8 mouse cellular contexts compared by ENCODE assay signal in the genomic region with DNA sequence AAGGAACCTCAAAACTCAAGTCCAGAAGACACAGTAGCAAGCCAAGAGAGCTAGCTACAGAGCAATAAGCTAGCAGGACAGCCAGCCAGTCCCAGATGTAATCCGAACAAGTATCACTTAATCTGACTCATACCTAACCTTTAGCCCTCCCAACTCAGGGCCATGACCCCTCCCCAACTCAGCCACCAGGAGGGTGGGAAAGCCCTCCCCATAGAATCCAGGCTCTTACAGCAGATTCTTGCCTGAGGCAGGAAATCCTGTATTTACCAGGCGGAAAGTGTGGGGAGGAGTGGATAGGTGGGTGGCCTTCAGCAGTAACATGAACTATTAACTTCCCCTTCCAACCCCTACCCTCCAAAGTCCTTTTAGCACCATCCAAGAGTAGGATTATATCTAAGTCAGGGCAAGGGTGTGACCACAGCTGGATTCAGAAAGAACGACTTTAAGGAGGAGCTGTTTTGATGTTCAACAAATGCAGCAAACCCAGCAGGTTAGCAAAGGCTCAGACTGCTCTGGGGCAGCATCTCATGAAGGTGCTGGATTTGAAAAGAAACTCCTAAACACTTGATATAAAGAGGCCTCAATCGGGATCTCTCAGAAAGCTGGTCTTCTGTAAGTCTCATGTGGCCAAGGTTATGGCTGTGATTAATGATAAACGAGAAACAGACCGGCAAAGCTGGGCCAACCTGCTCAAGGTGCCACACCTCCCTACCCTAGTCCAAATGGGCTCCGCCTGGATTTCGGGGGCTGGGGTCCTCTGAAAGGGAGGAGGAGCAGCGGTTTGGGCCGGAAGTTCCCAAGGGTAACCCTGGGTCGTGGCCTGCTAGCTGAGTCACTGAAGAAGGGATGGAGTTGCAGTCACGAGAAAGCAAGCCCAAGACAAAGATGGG. TPM values are rescaled to one million over a fixed set of nuclear protein-coding genes. Genes with fewer than 3 reads are reported as not detected.
DNase-seq lines count a peak whose midpoint lies in the region; ATAC-seq lines count a peak whose summit lies in the region.

A gene (plus strand): TSS at position 789 of the 890 bp plus-strand sequence.

- ATAC-seq in forebrain, embryonic 15.5 days (replicated peaks): no peak
- ATAC-seq in lung, embryonic 15.5 days (ENCODE audit: borderline replicate concordance, extremely low read depth, low FRiP score, low TSS enrichment): no peak
- ATAC-seq in erythroid progenitor cell, adult 5-6 weeks (replicated peaks; ENCODE audit: low FRiP score, poor library complexity, severe bottlenecking): no peak

- 12% methylated on average over 12 of the region's 12 CpGs for WGBS in heart, embryonic 10.5 days
- WGBS in forebrain, embryonic 15.5 days: 13% methylated on average over 12 of the region's 12 CpGs
- WGBS in lung, embryonic 15.5 days: 15% methylated on average over 12 of the region's 12 CpGs

- H3K9ac ChIP-seq in forebrain, embryonic 15.5 days (replicated peaks): peak within 1 kb of the TSS; percentile 86
- peak within 1 kb of the TSS; percentile 67 for H3K9ac ChIP-seq in lung, embryonic 15.5 days

- H3K36me3 ChIP-seq in heart, embryonic 10.5 days: peaks cover 29% of the 10 kb centered on the region
- peaks cover 29% of the 10 kb centered on the region for H3K36me3 ChIP-seq in forebrain, embryonic 15.5 days
- peaks cover 8% of the 10 kb centered on the region; the same call in 1 of the 2 replicates for H3K36me3 ChIP-seq in lung, embryonic 15.5 days

- no peaks in the 10 kb centered on the region for H3K9me3 ChIP-seq in heart, embryonic 10.5 days
- H3K9me3 ChIP-seq in forebrain, embryonic 15.5 days: no peaks in the 10 kb centered on the region
- no peaks in the 10 kb centered on the region for H3K9me3 ChIP-seq in lung, embryonic 15.5 days

- peaks cover 72% of the 10 kb centered on the region for H3K4me1 ChIP-seq in heart, embryonic 10.5 days
- H3K4me1 ChIP-seq in forebrain, embryonic 15.5 days: peaks cover 58% of the 10 kb centered on the region
- peaks cover 61% of the 10 kb centered on the region for H3K4me1 ChIP-seq in lung, embryonic 15.5 days

- H3K4me2 ChIP-seq in forebrain, embryonic 15.5 days (replicated peaks): peak within 1 kb of the TSS; percentile 83
- peak within 1 kb of the TSS; percentile 93 for H3K4me2 ChIP-seq in lung, embryonic 15.5 days

- H3K27me3 ChIP-seq in heart, embryonic 10.5 days (ENCODE audit: insufficient read depth, poor library complexity, severe bottlenecking): no peaks in the 10 kb centered on the region
- no peaks in the 10 kb centered on the region for H3K27me3 ChIP-seq in forebrain, embryonic 15.5 days
- H3K27me3 ChIP-seq in lung, embryonic 15.5 days: no peaks in the 10 kb centered on the region

- no peak for DNase-seq in heart, embryonic 10.5 days (ENCODE audit: low spot score)
- DNase-seq in heart, adult 8-10 months (ENCODE audit: low spot score): no peak
- DNase-seq in NIH3T3 (ENCODE audit: low read depth): peak; percentile 55
- peak; percentile 47 for DNase-seq in kidney, postnatal 10 days
- DNase-seq in natural killer cell, adult 2 months (ENCODE audit: low spot score in 2 of 2): no peak

- H3K4me3 ChIP-seq in heart, embryonic 10.5 days: peak within 1 kb of the TSS; percentile 95
- peak within 1 kb of the TSS; percentile 79 for H3K4me3 ChIP-seq in forebrain, embryonic 15.5 days
- H3K4me3 ChIP-seq in lung, embryonic 15.5 days: peak within 1 kb of the TSS; percentile 72

- H3K27ac ChIP-seq in heart, embryonic 10.5 days: peak within 1 kb of the TSS; percentile 91
- H3K27ac ChIP-seq in forebrain, embryonic 15.5 days (replicated peaks): peak within 1 kb of the TSS; percentile 88
- H3K27ac ChIP-seq in lung, embryonic 15.5 days: peak within 1 kb of the TSS; percentile 88

RNA-seq across cellular contexts. Expression of the gene that starts here (rescaled TPM):
- 34.2 and 42.7 TPM in 2 replicates for polyA plus RNA-seq in heart, embryonic 10.5 days (2016; fragmentation: Nextera tagmentation; extraction: Ambion mirVana)
- total RNA-seq in heart, adult 8-10 months (2022): 1 to 10 TPM; 5.3 to 7.5 (median 6.2) TPM
- 121 and 142 TPM in 2 replicates for polyA plus RNA-seq in forebrain, embryonic 15.5 days (2015; fragmentation: Nextera tagmentation; extraction: Ambion mirVana)
- 7.9 and 8.5 TPM in 2 replicates for polyA plus RNA-seq in lung, embryonic 15.5 days (2015; fragmentation: Nextera tagmentation; extraction: Ambion mirVana)
- total RNA-seq in erythroid progenitor cell, adult 5-6 weeks (2015; ENCODE audit: low replicate concordance): not detected in 2 replicates
- total RNA-seq in erythroid progenitor cell, adult 5-6 weeks (2017; ENCODE audit: low replicate concordance): not detected in 2 replicates

Comparison
In these comparisons a context has a peak if more than half of its experiments do, and no peak if none do; other contexts are left out.
1. RNA of the gene that starts here (total RNA-seq): 5.3 to 7.5 TPM in heart, adult 8-10 months; not detected in erythroid progenitor cell, adult 5-6 weeks; every median in the first group is over 4 times any median in the second.
2. DNase-seq: peak in NIH3T3 (single experiment) and kidney, postnatal 10 days (single experiment); none in heart, embryonic 10.5 days (single experiment), heart, adult 8-10 months (single experiment) and natural killer cell, adult 2 months (0 of 2).
3. Peak in every context shown above with its lines, with median percentiles within 50 percentile points of each other: H3K27ac ChIP-seq and H3K4me3 ChIP-seq.